Mouse (Mus musculus) midbrain, embryonic 16.5 days (tissue): Measurements from ENCODE around the gene Stim1. TPM values are rescaled to one million over a fixed set of nuclear protein-coding genes. Genes with fewer than 3 reads are reported as not detected.

Experiments
- ATAC-seq: fragments of 200-750 bp; cut with Nextera tagmentation; 2 replicates; pipeline ENCODE4 v1.8.0; 2017; ENCODE audit warnings: moderate TSS enrichment
- H3K27ac ChIP-seq: fragments of 300-500 bp; sonication (generic); 2 replicates; pipeline ENCODE4 v1.5.1; 2014; ENCODE audit warnings: mild to moderate bottlenecking, low read length, mixed read lengths
- H3K27me3 ChIP-seq: fragments of 300-500 bp; sonication (generic); 2 replicates; pipeline ENCODE4 v1.6.1; 2014; ENCODE audit warnings: low read depth, low read length, mixed read lengths; ENCODE audit not compliant: control insufficient read depth, insufficient read depth
- H3K36me3 ChIP-seq: fragments of 300-500 bp; sonication (generic); 2 replicates; pipeline ENCODE4 v1.6.1; 2014; ENCODE audit warnings: mild to moderate bottlenecking, low read length, moderate library complexity, mixed read lengths; ENCODE audit not compliant: control insufficient read depth, insufficient read depth
- H3K4me1 ChIP-seq: fragments of 300-500 bp; sonication (generic); 2 replicates; pipeline ENCODE4 v1.6.1; 2014; ENCODE audit warnings: mild to moderate bottlenecking, low read length, mixed read lengths; ENCODE audit not compliant: control insufficient read depth, insufficient read depth
- H3K4me2 ChIP-seq: fragments of 300-500 bp; sonication (generic); 2 replicates; pipeline ENCODE4 v1.6.1; 2014; ENCODE audit warnings: mild to moderate bottlenecking, low read length, mixed read lengths
- H3K4me3 ChIP-seq: fragments of 300-500 bp; sonication (generic); 2 replicates; pipeline ENCODE4 v1.5.1; 2014; ENCODE audit warnings: low read depth, mild to moderate bottlenecking, low read length, moderate library complexity, mixed read lengths
- H3K9ac ChIP-seq: fragments of 300-500 bp; sonication (generic); 2 replicates; pipeline ENCODE4 v1.6.1; 2014; ENCODE audit warnings: low read depth, low read length, mixed read lengths
- H3K9me3 ChIP-seq: fragments of 300-500 bp; sonication (generic); replicated peaks from 2 replicates; pipeline ENCODE4 v1.6.1; 2014; ENCODE audit warnings: mild to moderate bottlenecking, low read length, mixed read lengths; ENCODE audit not compliant: control insufficient read depth, poor library complexity, severe bottlenecking
- WGBS: fragments of 180-500 bp; shearing (Covaris S2); extraction: QIAGEN DNeasy Blood & Tissue Kit; methylation state at CpG from one replicate; pipeline ENCODE4 v1.1.7; 2014; 5-methylcytosine and 5-hydroxymethylcytosine counted together
- polyA plus RNA-seq: library from polyadenylated mRNA; unstranded; fragments of >200 nt; fragmentation: Nextera tagmentation; extraction: Ambion mirVana; gene quantifications from 2 replicates; pipeline ENCODE4 v1.2.1, GENCODE M21; 2015

Gene Stim1
- polyA plus RNA-seq, 1 experiment from 2014 or later: 12.5 TPM

- ATAC-seq: no peak
- H3K27ac ChIP-seq: no peak overlapping the region
- no peak overlapping the region for H3K4me2 ChIP-seq
- H3K9me3 ChIP-seq: no peaks in the 10 kb centered on the region
- 73% methylated on average over 4 of the region's 4 CpGs for WGBS
- H3K9ac ChIP-seq: no peak overlapping the region
- H3K36me3 ChIP-seq: peaks cover 15% of the 10 kb centered on the region
- H3K4me1 ChIP-seq: no peaks in the 10 kb centered on the region
- no peak overlapping the region for H3K4me3 ChIP-seq
- no peaks in the 10 kb centered on the region for H3K27me3 ChIP-seq
Observed at GRCm38 (mm10) chr7:102233059-102233458, 34.5 kb upstream of the Stim1 start.

GRCm38 (mm10) chr7:102238686-102239286, 28.8 kb upstream of the Stim1 start:
- ATAC-seq: no peak

GRCm38 (mm10) chr7:102239591-102239990, 28.0 kb upstream of the Stim1 start:
- no peaks in the 10 kb centered on the region for H3K4me1 ChIP-seq
- no peak overlapping the region for H3K4me3 ChIP-seq
- H3K4me2 ChIP-seq: no peak overlapping the region
- peaks cover 25% of the 10 kb centered on the region for H3K36me3 ChIP-seq
- H3K27ac ChIP-seq: no peak overlapping the region
- H3K9me3 ChIP-seq: no peaks in the 10 kb centered on the region
- 94% methylated on average over 16 of the region's 16 CpGs for WGBS
- ATAC-seq: 0 out of 2 replicates have a peak, but pooled peaks have one; percentile 12
- H3K27me3 ChIP-seq: no peaks in the 10 kb centered on the region
- H3K9ac ChIP-seq: no peak overlapping the region

More at GRCm38 (mm10) chr7:102238686-102239286, 28.8 kb upstream of the Stim1 start:
- Histone ChIP-seq H3K4me3 (no peak overlapping the region), H3K36me3 (peaks cover 25% of the 10 kb centered on the region), H3K9ac (no peak overlapping the region), H3K4me2 (no peak overlapping the region), H3K4me1 (no peaks in the 10 kb centered on the region), H3K27ac (no peak overlapping the region), H3K9me3 (no peaks in the 10 kb centered on the region), H3K27me3 (no peaks in the 10 kb centered on the region)
- WGBS: 90% methylated on average over 8 of the region's 8 CpGs

- H3K27me3 ChIP-seq: no peaks in the 10 kb centered on the region
- no peaks in the 10 kb centered on the region for H3K9me3 ChIP-seq
- WGBS: 81% methylated on average over 5 of the region's 5 CpGs
- no peak overlapping the region for H3K4me2 ChIP-seq
- peaks cover 13% of the 10 kb centered on the region for H3K36me3 ChIP-seq
- no peak for ATAC-seq
- no peaks in the 10 kb centered on the region; the same call in 1 of the 2 replicates for H3K4me1 ChIP-seq
- H3K9ac ChIP-seq: no peak overlapping the region
- H3K4me3 ChIP-seq: no peak overlapping the region
- H3K27ac ChIP-seq: no peak overlapping the region
Observed at GRCm38 (mm10) chr7:102242371-102242770, 25.2 kb upstream of the Stim1 start.

- ATAC-seq: no peak
Observed at GRCm38 (mm10) chr7:102242917-102243316, 24.7 kb upstream of the Stim1 start.

GRCm38 (mm10) chr7:102243870-102244269, 23.7 kb upstream of the Stim1 start:
- Histone ChIP-seq H3K4me1 (peaks cover 3% of the 10 kb centered on the region; the same call in 1 of the 2 replicates), H3K27me3 (no peaks in the 10 kb centered on the region), H3K27ac (no peak overlapping the region), H3K9me3 (no peaks in the 10 kb centered on the region), H3K9ac (no peak overlapping the region), H3K36me3 (peaks cover 13% of the 10 kb centered on the region; the same call in 1 of the 2 replicates), H3K4me2 (no peak overlapping the region), H3K4me3 (no peak overlapping the region)
- no peak for ATAC-seq
- WGBS: 92% methylated on average over 2 of the region's 2 CpGs

More at GRCm38 (mm10) chr7:102242917-102243316, 24.7 kb upstream of the Stim1 start:
- H3K27me3 ChIP-seq: no peaks in the 10 kb centered on the region
- H3K4me3 ChIP-seq: no peak overlapping the region
- 88% methylated on average over 3 of the region's 3 CpGs for WGBS
- no peak overlapping the region for H3K9ac ChIP-seq
- peaks cover 13% of the 10 kb centered on the region for H3K36me3 ChIP-seq
- H3K4me1 ChIP-seq: peaks cover 2% of the 10 kb centered on the region; the same call in 1 of the 2 replicates
- H3K4me2 ChIP-seq: no peak overlapping the region
- no peaks in the 10 kb centered on the region for H3K9me3 ChIP-seq
- H3K27ac ChIP-seq: no peak overlapping the region

GRCm38 (mm10) chr7:102244782-102245535, 22.6 kb upstream of the Stim1 start:
- 95% methylated on average over 3 of the region's 3 CpGs for WGBS
- no peak for ATAC-seq
- no peak overlapping the region for H3K9ac ChIP-seq
- no peak overlapping the region for H3K4me3 ChIP-seq
- H3K9me3 ChIP-seq: no peaks in the 10 kb centered on the region
- H3K4me2 ChIP-seq: no peak overlapping the region
- no peaks in the 10 kb centered on the region for H3K27me3 ChIP-seq
- peaks cover 6% of the 10 kb centered on the region; the same call in 1 of the 2 replicates for H3K36me3 ChIP-seq
- H3K27ac ChIP-seq: no peak overlapping the region
- H3K4me1 ChIP-seq: peaks cover 4% of the 10 kb centered on the region; the same call in 1 of the 2 replicates

GRCm38 (mm10) chr7:102245775-102246174, 21.8 kb upstream of the Stim1 start:
- Histone ChIP-seq H3K27ac (no peak overlapping the region), H3K9ac (no peak overlapping the region), H3K4me3 (no peak overlapping the region), H3K4me2 (no peak overlapping the region), H3K9me3 (no peaks in the 10 kb centered on the region), H3K36me3 (peaks cover 4% of the 10 kb centered on the region; the same call in 1 of the 2 replicates), H3K4me1 (peaks cover 4% of the 10 kb centered on the region; the same call in 1 of the 2 replicates), H3K27me3 (no peaks in the 10 kb centered on the region)
- 13% methylated on average over 1 of the region's 1 CpGs for WGBS
- no peak for ATAC-seq

- no peak for ATAC-seq
- Histone ChIP-seq H3K9ac (no peak overlapping the region), H3K4me2 (no peak overlapping the region), H3K4me3 (no peak overlapping the region), H3K9me3 (no peaks in the 10 kb centered on the region), H3K36me3 (no peaks in the 10 kb centered on the region), H3K27me3 (no peaks in the 10 kb centered on the region), H3K27ac (no peak overlapping the region), H3K4me1 (peaks cover 7% of the 10 kb centered on the region)
- 59% methylated on average over 6 of the region's 6 CpGs for whole genome bisulfite sequencing
Observed at GRCm38 (mm10) chr7:102246265-102246664, 21.3 kb upstream of the Stim1 start.
